Mouse (Mus musculus): ENCODE measurements around the gene Dusp2. TPM values are rescaled to one million over a fixed set of nuclear protein-coding genes. Genes with fewer than 3 reads are reported as not detected.
A peak's percentile ranks its signal among the peaks of the same experiment; 100 is the strongest.

The Dusp2 gene
- polyA plus RNA-seq, 1 experiment = 13.9 TPM

GRCm38 (mm10) chr2:127362459-127363281 lies 26.7 kb downstream of the Dusp2 start, which contains the start of gene Adra2b:
Adra2b (plus strand) TSS chr2:127363208.
- H3K4me3 ChIP-seq (ENCODE audit: insufficient read depth, poor library complexity, severe bottlenecking) = no peak within 1 kb of the TSS
- TF ChIP-seq FOSL1 (IDR thresholded peaks at IDR 0.05; ENCODE audit: insufficient read depth, low read length, poor library complexity, severe bottlenecking) = no peak
- TF ChIP-seq CEBPB (IDR thresholded peaks at IDR 0.05; ENCODE audit: low read depth) = no peak
- TF ChIP-seq CTCF (IDR thresholded peaks at IDR 0.05; ENCODE audit: control insufficient read depth, insufficient read depth, insufficient read length) = peak; percentile 61
- no peak for TF ChIP-seq MYOD1 (IDR thresholded peaks at IDR 0.05; ENCODE audit: control insufficient read depth, insufficient read length, low read depth)
- no peak for TF ChIP-seq USF1 (IDR thresholded peaks at IDR 0.05; ENCODE audit: low read depth)
- no peak for TF ChIP-seq MAX (IDR thresholded peaks at IDR 0.05)
- H3K36me3 ChIP-seq (ENCODE audit: control insufficient read depth, insufficient read depth) = no peaks in the 10 kb centered on the region
- no peaks in the 10 kb centered on the region for H3K79me3 ChIP-seq (ENCODE audit: low read depth)
- peaks cover 58% of the 10 kb centered on the region for H3K27me3 ChIP-seq (ENCODE audit: control insufficient read depth, insufficient read depth, insufficient read length)
- no peaks in the 10 kb centered on the region for H3K79me2 ChIP-seq (ENCODE audit: control insufficient read depth, insufficient read depth)
- H3ac ChIP-seq (ENCODE audit: control insufficient read depth, insufficient read length, low read depth) = peak within 1 kb of the TSS; percentile 18

DNA sequence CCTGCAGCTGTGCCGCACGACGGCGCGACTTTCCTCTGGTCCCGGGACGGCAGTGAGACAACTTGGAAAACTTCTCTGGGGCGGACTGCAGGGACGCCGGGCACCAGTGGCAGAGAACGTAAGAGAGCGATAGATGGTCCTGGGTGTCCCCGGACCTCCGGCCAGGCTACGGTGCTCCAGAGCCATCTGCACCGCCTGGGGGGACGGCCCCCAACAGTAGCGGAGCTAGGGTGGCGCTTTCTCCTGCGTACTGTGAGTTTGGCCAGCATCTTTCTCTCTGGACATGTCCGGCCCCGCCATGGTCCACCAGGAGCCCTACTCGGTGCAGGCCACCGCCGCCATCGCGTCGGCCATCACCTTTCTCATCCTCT lies 27.3 kb downstream of the Dusp2 start:
- H3K4me3 ChIP-seq (ENCODE audit: insufficient read depth, poor library complexity, severe bottlenecking) = no peak overlapping the region
- H3ac ChIP-seq (ENCODE audit: control insufficient read depth, insufficient read length, low read depth) = peak overlapping the region; percentile 18
- H3K79me3 ChIP-seq (ENCODE audit: low read depth) = no peaks in the 10 kb centered on the region
- H3K79me2 ChIP-seq (ENCODE audit: control insufficient read depth, insufficient read depth) = no peaks in the 10 kb centered on the region
- H3K27me3 ChIP-seq (ENCODE audit: control insufficient read depth, insufficient read depth, insufficient read length) = peaks cover 64% of the 10 kb centered on the region
- no peaks in the 10 kb centered on the region for H3K36me3 ChIP-seq (ENCODE audit: control insufficient read depth, insufficient read depth)
- TF ChIP-seq MYOD1 (IDR thresholded peaks at IDR 0.05; ENCODE audit: control insufficient read depth, insufficient read length, low read depth) (no peak), MYOG (IDR thresholded peaks at IDR 0.05; ENCODE audit: control insufficient read depth, extremely low read depth, insufficient read length) (no peak), FOSL1 (IDR thresholded peaks at IDR 0.05; ENCODE audit: insufficient read depth, low read length, poor library complexity, severe bottlenecking) (no peak), MAX (IDR thresholded peaks at IDR 0.05) (no peak), CTCF (IDR thresholded peaks at IDR 0.05; ENCODE audit: control insufficient read depth, insufficient read depth, insufficient read length) (no peak), USF1 (IDR thresholded peaks at IDR 0.05; ENCODE audit: low read depth) (no peak), CEBPB (IDR thresholded peaks at IDR 0.05; ENCODE audit: low read depth) (no peak)

- no peak for TF ChIP-seq FOSL1 (IDR thresholded peaks at IDR 0.05; ENCODE audit: insufficient read depth, low read length, poor library complexity, severe bottlenecking)
- no peak for TF ChIP-seq CTCF (IDR thresholded peaks at IDR 0.05; ENCODE audit: control insufficient read depth, insufficient read depth, insufficient read length)
- no peak for TF ChIP-seq MYOD1 (IDR thresholded peaks at IDR 0.05; ENCODE audit: control insufficient read depth, insufficient read length, low read depth)
- TF ChIP-seq USF1 (IDR thresholded peaks at IDR 0.05; ENCODE audit: low read depth) = no peak
- no peak for TF ChIP-seq CEBPB (IDR thresholded peaks at IDR 0.05; ENCODE audit: low read depth)
- TF ChIP-seq MYOG (IDR thresholded peaks at IDR 0.05; ENCODE audit: control insufficient read depth, extremely low read depth, insufficient read length) = no peak
- TF ChIP-seq MAX (IDR thresholded peaks at IDR 0.05) = no peak
- Histone ChIP-seq H3K27me3 (ENCODE audit: control insufficient read depth, insufficient read depth, insufficient read length) (peaks cover 68% of the 10 kb centered on the region), H3ac (ENCODE audit: control insufficient read depth, insufficient read length, low read depth) (no peak overlapping the region), H3K79me3 (ENCODE audit: low read depth) (no peaks in the 10 kb centered on the region), H3K79me2 (ENCODE audit: control insufficient read depth, insufficient read depth) (no peaks in the 10 kb centered on the region), H3K36me3 (ENCODE audit: control insufficient read depth, insufficient read depth) (no peaks in the 10 kb centered on the region), H3K4me3 (ENCODE audit: insufficient read depth, poor library complexity, severe bottlenecking) (no peak overlapping the region)
Observed at GRCm38 (mm10) chr2:127363696-127364095, 27.7 kb downstream of the Dusp2 start.

DNA sequence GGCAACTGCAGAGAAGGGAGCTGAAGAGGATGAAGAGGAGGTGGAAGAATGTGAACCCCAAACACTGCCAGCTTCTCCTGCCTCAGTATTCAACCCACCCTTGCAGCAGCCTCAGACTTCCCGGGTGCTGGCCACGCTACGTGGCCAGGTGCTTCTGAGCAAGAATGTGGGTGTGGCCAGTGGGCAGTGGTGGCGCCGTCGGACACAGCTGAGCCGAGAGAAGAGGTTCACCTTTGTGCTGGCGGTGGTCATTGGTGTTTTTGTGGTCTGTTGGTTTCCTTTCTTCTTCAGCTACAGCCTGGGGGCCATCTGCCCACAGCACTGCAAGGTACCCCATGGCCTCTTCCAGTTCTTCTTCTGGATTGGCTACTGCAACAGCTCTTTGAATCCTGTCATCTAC lies 28.5 kb downstream of the Dusp2 start:
- no peaks in the 10 kb centered on the region for H3K36me3 ChIP-seq (ENCODE audit: control insufficient read depth, insufficient read depth)
- TF ChIP-seq MYOG (IDR thresholded peaks at IDR 0.05; ENCODE audit: control insufficient read depth, extremely low read depth, insufficient read length) = no peak
- no peak for TF ChIP-seq FOSL1 (IDR thresholded peaks at IDR 0.05; ENCODE audit: insufficient read depth, low read length, poor library complexity, severe bottlenecking)
- no peak for TF ChIP-seq MAX (IDR thresholded peaks at IDR 0.05)
- TF ChIP-seq CEBPB (IDR thresholded peaks at IDR 0.05; ENCODE audit: low read depth) = no peak
- no peak for TF ChIP-seq MYOD1 (IDR thresholded peaks at IDR 0.05; ENCODE audit: control insufficient read depth, insufficient read length, low read depth)
- no peak for TF ChIP-seq CTCF (IDR thresholded peaks at IDR 0.05; ENCODE audit: control insufficient read depth, insufficient read depth, insufficient read length)
- no peak for TF ChIP-seq USF1 (IDR thresholded peaks at IDR 0.05; ENCODE audit: low read depth)
- peaks cover 76% of the 10 kb centered on the region for H3K27me3 ChIP-seq (ENCODE audit: control insufficient read depth, insufficient read depth, insufficient read length)
- H3K79me3 ChIP-seq (ENCODE audit: low read depth) = no peaks in the 10 kb centered on the region
- H3K4me3 ChIP-seq (ENCODE audit: insufficient read depth, poor library complexity, severe bottlenecking) = no peak overlapping the region
- H3K79me2 ChIP-seq (ENCODE audit: control insufficient read depth, insufficient read depth) = no peaks in the 10 kb centered on the region
- H3ac ChIP-seq (ENCODE audit: control insufficient read depth, insufficient read length, low read depth) = no peak overlapping the region

DNA sequence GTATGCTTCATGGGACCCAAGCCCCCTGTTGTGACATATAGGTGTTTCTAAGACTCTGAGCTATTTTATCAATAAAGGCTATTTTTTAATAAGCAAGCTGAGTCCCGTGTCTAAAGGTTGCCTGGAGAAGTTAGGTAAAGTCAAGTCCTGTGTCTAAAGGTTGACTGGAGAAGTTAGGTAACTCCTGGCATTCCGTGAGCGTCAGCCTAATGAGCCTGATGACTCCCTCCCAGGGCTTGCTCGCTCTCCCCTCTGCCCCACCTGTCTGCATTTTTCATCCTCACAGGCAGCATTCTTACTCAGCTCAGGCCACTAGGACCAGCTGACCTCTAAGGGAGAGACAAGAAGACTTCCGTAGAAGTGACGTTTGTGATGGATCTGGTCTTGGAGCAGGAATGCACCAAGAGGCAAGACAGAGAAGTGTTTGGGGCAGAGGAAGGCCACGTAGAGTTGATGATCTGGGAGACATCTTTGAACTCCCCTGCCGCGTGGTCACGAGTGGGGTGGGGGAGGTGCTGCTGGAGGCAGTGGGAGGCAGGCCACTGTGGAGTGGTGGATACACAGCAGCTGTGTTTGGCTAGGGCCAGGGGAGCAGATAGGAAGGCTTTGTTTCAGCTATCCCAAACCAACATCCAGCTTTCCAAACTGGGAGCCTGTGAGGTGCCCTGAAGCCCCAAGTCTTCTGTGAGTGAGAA lies 31.3 kb downstream of the Dusp2 start:
- Histone ChIP-seq H3K36me3 (ENCODE audit: control insufficient read depth, insufficient read depth) (no peaks in the 10 kb centered on the region), H3K79me2 (ENCODE audit: control insufficient read depth, insufficient read depth) (no peaks in the 10 kb centered on the region), H3K27me3 (ENCODE audit: control insufficient read depth, insufficient read depth, insufficient read length) (peaks cover 83% of the 10 kb centered on the region), H3K4me3 (ENCODE audit: insufficient read depth, poor library complexity, severe bottlenecking) (no peak overlapping the region), H3ac (ENCODE audit: control insufficient read depth, insufficient read length, low read depth) (no peak overlapping the region), H3K79me3 (ENCODE audit: low read depth) (no peaks in the 10 kb centered on the region)
- TF ChIP-seq MAX (IDR thresholded peaks at IDR 0.05) = no peak
- no peak for TF ChIP-seq USF1 (IDR thresholded peaks at IDR 0.05; ENCODE audit: low read depth)
- no peak for TF ChIP-seq MYOG (IDR thresholded peaks at IDR 0.05; ENCODE audit: control insufficient read depth, extremely low read depth, insufficient read length)
- TF ChIP-seq CEBPB (IDR thresholded peaks at IDR 0.05; ENCODE audit: low read depth) = no peak
- no peak for TF ChIP-seq FOSL1 (IDR thresholded peaks at IDR 0.05; ENCODE audit: insufficient read depth, low read length, poor library complexity, severe bottlenecking)
- TF ChIP-seq CTCF (IDR thresholded peaks at IDR 0.05; ENCODE audit: control insufficient read depth, insufficient read depth, insufficient read length) = no peak
- no peak for TF ChIP-seq MYOD1 (IDR thresholded peaks at IDR 0.05; ENCODE audit: control insufficient read depth, insufficient read length, low read depth)

Data from C2C12 (cell line).